Mouse (Mus musculus) right cerebral cortex, postnatal 36 days (tissue): ENCODE measurements around the gene Fam174b.

Experiments
- DNase-seq, 2 experiments: peaks; one replicate each; pipeline ENCODE4 v3.0.0; 2022; ENCODE audit warnings: low spot score in 2 of 2, mixed read lengths in 1 of 2

The Fam174b gene

DNA sequence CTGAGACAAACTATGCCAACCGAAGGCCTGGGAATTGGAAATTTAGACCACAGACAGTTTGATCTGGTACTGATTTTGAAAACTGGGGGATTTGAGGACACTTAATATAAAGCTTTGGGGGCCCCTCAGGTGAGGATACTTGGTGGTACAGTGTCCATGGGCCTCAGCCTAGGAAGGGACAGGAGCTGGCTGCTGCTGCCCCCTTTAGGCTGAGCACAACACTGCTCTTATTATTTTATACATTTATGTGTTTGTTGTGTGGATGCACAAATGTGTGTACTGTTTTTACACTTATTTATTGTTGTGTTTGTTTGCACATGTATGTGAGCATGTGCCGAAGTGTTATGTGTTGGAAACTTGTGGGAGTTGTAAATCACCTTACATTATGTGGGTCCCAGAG, 9.2 kb downstream of the Fam174b start:
- DNase-seq, result no peak

DNA sequence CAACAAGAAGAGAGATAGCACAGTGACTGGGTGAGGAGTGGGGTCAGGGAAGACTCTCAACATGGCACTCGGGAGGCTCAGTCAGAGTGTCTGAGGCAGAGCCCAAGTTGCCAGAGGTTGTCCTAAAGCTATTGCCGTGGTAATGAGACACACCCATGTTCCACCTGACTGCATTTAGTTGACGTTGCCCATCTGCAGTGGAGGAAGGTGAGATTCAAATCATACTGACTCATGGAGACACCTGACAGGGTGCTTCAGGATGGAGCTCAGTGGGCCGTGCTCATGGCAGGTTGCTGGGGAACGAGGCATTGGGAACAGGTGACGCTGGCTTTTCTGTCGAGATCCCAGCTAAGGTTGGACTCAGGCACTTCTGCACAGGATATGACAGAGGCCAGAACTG, 9.9 kb downstream of the Fam174b start:
- DNase-seq, result no peak

DNA sequence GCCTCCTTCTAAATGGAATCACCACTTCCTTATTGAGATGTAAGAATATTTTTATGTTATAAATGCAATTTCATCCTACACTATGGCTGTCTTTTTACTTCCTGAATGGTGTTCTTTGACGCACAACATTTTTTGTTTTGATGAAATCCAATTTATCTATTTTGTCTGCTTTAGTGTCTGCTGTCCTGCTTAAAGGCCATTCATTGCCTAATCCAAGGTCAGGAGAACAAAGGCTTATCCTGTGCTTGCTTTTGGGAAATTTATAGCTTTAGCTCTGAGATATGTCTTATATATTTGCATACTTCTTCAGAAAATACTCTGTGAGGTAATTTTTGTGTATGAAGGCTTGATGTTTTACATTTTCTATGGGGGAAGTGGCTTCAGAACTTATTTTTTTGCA, 13.5 kb downstream of the Fam174b start:
- DNase-seq, result no peak

DNA sequence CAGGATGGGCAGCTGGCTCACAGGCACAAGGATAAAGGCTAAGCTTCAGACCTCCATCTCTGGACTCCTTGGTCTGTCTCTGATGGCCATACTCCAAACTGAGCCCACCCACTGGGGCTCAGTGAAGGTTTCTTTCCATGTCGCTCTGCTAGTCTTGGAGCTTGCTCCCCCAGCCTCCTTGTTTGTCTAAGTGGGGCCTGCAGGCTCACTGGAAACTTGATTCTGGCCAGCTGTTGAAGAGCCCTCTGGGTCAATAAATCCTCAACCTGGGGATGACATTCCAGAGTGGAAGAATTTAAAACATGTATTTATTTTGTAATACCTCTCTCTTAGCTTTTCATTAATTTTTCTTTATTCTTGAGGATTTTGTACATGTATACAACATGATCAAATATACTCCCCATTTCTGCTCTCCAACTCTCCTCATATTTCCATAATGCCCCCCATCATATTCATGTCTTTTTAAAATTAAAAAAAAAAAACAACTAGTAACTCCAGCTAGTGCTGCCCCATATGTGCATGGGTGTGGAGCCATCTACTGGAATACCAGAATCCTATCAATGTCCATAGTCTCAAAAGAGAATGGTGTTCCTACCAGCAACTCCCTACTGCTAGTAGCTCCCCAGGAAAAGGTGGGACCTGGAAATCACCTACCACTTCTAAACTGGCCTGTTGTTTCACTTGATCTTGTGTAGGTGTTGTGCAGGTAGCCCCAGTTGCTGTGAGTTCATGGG, 15.4 kb downstream of the Fam174b start:
- DNase-seq, result no peak

DNA sequence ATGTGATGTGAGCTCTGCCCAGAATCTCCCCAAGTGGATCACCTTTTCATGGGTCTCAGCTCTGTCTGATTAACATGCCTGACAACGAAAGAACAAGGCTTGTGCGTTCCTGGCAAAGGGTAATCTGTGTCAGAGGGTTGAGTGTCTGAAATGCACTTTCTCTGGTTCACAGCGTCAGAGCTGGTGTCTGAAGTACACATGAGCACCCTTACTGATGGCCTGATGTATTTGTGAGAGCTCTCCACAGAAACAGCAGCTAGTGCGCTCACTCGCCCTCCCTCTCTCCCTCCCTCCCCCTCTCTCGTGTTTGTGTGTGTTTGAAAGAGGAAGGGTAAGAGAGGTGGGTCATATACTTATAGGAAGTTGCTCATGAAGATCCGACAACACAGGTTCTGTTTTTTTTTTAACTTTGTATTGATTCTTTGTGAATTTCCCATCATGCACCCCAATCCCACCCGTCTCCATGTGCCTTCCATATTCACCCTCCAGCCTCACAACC, 21.6 kb downstream of the Fam174b start:
- DNase-seq, result no peak

DNA sequence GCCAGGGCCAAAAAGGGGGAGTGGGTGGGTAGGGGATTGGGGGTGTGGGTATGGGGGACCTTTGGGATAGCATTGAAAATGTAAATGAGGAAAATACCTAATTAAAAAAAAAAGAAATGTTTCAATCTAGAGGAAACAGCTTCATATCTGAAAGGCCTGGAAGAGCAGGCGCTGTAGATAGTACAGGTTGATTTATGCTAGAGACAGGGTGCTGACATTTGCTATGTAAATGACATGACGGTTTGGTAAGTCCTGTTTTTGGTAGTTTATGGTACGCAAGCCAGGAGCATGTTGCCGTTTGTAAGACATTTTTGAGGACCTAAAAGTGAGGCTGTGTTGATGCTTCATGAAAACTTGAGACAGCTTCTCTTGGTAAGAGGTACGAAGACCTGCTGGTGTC, 24.6 kb downstream of the Fam174b start:
- DNase-seq, result no peak

DNA sequence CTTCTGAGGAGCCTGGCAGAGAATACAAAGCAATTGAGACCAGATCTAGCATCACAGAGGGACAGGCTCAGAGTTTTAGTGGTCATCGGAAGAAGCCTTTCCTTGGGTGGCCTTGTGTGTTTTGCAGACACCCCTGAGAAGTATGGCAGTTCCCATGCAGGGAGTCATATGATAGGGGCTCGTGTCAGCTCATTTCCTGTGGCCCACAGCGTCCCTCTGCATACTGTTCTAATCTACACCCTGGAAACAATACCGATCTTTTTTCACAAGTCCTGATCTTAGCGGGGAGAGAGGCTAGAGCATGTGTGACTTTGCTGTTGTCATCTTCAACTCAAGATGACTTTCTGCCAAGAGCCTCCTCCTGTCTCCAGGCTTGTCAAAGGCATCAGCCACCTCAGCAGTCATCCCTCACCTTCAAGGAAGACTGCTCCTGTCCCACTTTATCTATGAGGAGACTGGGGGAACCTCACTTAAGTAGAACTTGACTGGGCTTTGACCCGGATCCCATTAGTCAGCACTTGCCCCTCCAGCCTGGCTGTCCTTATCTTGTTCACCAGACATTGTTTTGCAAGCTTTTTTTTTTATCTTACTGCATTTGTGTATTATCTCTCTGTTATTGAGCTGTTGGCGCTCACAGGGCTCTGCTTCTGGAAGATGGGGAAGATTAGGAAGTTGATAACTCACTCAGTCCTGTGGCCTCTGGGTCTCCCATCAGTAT, 25.2 kb downstream of the Fam174b start:
- DNase-seq, result no peak

DNA sequence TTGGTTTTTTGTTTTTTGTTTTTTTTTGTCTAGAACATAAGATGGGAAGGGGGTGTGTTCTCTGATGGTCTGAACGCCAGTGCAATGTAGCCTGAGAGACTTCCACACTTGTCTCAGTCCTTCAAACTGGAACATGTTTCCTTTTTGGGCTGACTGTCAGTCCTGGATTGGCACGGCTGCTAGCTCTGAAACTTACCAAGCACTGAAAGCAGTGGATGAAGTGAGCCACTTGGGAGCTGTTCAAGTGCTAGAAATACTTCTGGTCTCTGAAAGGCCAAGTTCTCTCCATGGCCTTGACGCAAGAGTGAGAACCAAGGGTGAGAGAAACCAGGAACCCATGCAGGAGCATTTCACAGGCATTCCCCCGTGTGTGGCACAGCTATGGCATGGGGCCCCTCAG, 29.1 kb downstream of the Fam174b start:
- DNase-seq, result no peak

DNA sequence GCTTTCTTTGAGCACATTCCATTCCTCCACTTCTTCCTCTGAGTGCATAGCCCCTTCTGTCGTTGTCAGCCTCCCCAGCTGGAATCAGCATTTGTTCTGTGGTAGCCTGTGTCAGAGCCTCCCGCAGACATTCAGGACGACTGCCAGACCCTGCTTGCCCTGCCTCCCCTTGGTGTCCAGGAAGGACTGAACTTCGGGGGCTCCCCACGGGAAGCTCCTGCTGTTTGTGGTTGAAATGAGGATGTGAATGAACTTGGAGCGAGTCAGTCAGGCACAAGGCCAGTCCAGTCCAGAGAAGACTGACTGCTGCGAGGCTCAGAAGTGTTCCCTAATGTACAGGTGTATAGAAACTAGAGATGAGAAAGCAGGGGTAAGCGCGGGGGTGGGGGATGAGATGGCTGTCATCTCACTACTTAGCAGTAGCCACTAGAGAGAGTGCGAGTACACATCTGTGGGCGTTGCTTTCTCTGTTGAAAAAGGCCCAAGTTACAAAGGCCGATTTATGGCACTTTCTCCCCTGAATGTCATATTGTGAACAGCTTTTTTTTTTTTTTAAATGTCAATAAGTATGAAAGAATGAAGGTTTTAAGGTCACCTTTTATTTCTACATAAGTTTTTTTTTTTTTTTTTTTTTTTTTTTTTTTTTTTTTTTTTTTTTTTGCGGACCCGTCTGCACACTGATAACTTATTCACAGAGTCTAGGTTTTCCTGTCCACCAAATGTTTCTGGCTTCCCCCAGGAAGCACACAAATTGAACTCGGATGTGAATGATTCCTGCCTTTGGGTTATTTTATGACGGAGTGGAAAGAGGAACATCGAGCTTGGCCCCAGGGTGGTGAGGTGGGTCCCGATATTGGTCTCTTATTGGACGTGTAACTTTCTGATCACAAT, 31.5 kb downstream of the Fam174b start:
- no peak for DNase-seq

DNA sequence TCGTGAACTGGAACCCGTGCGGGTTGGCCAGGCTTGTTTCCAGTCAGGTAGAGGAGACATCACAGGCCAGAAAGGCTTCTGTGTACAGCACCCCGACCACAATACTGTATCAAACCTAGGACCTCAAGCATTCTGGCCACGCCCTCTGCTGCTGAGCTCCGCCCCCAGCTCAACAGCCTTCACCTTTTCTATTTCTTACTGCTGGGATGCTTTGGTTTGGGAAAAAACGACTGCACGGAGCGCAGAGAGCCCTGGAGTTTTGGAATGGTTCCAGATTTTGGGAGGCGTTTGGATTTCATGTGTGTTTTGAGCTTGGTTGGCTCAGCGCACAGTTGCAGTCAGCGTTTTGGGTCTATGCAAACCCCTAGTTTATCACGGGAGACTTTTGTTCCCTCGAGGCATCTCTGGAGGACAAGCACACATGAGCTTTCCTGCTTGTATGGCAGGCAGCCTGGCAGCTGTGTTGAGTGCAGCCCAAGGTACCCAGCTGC, 32.2 kb downstream of the Fam174b start:
- no peak for DNase-seq

DNA sequence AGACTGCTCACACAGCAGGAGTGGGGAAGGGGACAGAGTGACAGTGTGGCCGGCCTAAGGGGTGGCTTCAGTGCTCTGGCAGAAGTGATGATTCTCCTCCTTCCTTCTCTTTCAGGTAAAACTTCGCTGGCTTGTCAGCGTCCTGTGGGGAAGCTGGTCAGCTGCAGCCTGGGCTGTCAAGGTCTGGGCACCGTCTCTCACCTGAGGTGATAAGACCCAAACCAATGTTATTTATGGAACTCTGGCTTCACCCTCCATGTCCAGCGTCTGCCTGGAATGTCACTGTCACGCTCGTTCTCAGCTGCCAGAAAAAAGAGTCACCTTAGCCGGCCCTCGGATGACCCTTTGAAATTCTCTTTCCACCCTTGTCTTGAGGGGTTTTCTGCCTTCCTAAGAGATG, 34.7 kb downstream of the Fam174b start:
- DNase-seq, result no peak

DNA sequence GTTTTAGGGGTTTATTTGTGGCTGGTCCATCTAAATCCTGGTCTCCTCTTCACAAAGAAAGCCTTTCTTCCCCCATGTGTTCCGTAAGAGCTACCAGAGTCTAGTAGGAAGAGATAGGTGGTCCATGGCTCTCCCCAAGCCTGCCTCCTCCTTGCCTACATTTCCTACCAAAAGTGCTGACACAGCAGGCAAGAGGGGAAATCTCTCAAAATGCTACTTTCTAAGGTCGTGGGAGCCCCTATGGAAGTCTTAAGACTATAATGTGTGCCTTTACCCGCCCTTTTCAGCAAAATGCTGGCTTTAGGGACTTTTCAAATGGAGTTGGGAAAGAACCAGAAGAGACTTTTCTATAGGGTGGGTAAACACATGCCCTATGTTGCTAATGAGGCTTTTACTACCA, 37.7 kb downstream of the Fam174b start:
- no peak for DNase-seq

DNA sequence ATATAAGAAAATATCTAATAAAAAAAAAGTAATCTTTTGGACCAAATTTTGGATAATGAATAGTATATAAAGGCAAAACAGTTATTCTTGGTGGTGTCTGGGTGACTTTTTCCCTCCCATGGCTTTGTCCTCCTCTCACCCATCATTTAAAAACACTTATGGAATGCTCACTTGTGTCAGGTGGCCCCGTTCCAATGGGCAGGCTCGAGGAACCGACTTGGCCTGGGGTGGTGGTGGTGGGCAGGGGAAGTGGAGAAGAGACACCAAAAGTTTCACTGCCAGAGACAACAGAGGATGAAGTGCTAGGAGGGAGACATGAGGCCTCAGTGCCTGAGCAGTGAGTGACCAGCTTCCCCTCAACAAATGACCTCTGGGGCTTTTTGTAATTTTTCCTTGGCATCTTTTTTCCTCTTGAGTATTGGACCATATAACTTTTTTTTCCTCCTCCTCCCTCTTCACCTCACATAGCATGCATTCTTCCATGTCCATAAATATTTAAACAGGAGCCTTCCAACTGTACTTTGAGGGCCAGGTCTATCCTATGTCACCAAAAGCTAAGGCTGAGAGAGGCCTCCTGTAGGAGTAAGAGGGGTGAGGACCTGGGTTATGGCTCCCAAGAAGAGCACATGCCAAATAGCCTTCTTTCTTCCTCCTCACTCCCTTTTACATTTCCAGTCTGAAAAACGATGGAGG, 44.8 kb downstream of the Fam174b start:
- DNase-seq, result no peak

DNA sequence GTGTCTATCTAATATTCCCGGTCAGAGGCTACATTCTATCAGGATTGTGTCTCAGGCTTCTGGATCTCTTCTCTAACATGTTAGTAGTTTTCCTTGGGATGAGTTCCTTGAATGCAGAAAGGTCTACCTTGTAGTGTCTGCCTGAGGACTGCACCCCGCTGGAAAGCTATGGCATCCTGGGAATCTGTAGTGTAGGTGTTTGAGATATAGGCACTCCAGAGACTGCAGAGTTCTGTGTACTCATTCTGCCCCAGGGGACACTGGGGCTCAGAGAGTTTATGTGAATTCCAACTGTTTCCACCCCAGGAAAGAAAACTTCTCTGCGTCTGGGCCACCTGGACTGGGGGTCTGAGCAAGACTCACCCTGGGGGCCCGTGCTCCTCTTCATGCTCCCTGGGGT, 45.7 kb downstream of the Fam174b start:
- no peak for DNase-seq

DNA sequence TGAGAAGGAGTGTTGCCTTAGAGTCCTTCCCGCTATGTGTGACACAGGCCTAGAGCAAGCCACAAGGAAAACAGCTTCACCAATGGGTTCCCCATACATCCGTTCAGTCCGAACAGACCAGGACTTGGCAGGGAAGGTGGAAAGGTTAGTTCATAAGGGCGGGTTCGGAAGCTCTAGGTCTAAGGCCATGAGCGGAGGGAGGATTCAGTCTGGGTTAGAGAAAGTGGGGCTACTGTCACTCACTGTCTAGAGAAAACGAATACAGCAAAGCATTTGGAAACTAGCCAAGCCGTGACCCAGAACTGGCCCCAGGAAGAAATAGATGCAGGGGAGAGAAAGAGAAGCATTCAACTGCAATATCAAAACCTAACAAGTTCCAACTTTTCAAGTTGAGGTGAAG, 47.4 kb downstream of the Fam174b start:
- no peak for DNase-seq

DNA sequence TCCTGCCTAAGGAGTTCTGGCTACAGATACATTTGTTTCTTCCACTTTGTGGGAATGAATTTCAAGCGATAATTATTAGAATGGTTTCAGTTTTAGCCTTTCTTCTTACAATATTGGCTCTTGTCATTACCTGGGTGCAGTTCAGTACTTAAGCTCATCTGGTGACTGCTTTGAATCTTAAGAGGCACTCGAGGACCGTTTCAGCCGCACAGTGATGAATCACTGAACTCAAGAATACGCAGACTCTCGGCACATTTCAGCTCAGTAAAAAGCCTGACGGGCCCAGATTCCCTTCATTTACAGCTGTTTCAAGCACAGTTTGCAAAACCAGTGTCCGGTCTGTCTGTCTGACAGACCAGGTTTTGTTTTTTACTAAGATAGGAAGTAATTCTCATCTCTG, 51.0 kb downstream of the Fam174b start:
- DNase-seq, result no peak

DNA sequence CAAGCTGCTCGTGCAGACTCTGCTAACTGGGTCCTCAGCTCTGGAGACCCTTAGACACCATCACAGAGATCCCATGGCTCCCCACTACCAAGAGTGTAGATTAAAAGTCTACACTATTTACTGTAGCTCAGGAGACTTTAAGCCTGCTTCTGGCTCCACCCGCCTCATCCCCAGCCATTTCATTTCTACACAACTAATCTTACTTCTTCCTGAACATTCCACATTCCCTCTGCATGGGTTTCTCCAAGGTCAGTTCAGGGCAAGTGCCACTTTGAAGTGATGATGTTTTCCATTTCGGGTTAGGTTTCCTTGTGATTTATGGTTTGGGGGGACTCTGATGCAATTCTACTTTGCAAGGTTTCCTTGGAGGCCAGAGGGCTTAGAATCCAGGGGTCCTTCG, 52.1 kb downstream of the Fam174b start:
- no peak for DNase-seq

DNA sequence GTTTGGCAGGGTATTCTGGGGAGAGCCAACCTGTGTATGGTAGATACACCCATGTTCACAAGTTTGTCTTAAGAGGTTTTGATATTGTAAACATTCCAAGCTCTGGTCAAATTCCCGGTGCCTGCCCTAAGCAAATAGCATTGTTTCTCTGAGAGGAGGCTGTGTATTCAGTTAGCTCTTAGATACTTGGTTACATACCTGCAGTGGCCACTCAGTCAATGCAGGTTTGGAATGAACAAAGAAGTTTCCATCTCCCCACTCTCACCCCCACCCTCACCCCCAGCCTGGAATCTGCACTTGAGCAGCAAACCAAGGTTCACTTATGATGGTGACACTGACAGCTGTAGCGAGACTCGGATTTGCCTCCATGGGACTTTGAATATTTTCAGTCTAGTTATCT, 52.5 kb downstream of the Fam174b start:
- no peak for DNase-seq

DNA sequence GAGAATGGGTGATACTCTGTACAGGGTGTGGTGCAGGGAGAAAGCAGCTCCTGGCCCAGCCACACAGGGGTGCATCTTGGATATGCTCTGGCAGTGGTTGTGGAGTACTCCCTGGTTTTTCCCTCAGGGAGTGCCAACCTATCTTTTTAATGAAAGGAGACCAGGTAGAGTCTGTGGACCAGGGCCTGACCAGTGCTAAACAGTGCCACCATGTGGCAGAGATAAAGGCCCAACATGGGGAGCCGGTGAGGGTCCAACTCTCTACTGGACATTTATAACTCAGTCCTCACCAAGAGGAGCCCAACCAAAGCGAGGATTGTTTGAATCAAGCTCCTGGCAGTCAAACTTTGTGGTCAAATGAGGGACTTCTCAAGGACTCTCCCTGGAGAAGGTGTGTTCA, 69.2 kb downstream of the Fam174b start:
- DNase-seq, result no peak

DNA sequence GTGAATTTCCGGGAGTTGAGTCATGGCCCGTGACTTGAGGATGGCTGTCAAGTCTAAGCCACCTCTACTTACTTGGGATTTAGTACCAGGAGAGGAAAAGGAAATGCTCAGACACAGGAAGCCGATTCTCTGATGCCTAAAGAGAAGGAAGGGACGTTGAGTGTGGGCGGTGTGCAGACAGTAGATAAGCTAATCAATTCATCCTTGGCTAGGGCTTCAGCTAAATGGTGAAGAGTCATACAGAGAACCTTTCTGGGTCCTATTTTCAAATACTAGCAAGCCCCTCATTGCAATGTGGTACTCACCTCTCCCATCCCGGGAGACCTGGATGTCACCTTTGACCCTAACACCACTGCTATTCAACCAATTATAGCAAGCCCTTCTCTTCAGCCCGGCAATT, 71.3 kb downstream of the Fam174b start:
- DNase-seq, result no peak

DNA sequence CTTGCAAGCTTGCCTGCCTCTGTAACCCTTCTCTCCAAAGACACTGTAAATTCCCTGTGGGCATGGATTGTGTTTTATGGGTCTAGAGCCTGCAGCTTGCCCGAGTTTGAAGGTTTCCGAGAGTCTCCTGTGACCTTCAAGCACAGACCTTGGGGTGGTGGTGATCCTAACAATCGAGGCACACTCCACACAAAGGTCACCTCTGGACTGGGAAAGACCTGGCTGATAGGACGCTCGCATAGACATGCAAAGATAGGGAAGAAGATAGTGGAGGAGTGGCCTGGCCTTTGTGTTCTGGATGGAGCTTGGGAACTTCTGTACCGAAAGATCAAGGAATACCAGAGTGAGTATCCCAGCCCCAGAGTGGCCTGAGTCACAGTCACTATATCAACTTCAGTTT, 72.1 kb downstream of the Fam174b start:
- no peak for DNase-seq

DNA sequence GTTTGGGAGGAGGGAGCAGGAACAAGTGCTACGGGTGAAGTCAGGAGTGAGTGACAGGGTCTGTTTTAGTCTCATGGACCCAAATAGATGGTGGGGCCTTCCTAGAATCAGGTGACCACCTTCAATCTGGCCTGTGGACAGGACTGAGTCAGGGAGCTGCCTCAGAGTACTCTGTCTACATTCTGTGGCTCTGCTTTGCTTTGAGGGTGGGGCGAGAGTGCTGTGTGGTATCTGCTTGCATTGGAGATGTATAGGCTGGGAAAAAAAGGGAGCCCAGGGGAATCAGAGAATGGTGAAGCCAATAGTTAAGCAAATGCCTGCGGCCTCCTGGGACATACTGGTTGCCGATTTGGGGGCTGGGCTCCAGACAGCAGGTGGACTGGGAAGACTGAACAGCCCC, 73.8 kb downstream of the Fam174b start:
- no peak for DNase-seq
